Mouse (Mus musculus) forebrain, embryonic 14.5 days (tissue): ENCODE data around the gene Pde4d. TPM values are rescaled to one million over a fixed set of nuclear protein-coding genes. Genes with fewer than 3 reads are reported as not detected.

Source experiments
- ATAC-seq: fragments of 200-750 bp; cut with Nextera tagmentation; 2 replicates; pipeline ENCODE4 v1.8.0; 2017; ENCODE audit warnings: mild to moderate bottlenecking, moderate library complexity
- DNase-seq: peaks from one replicate; pipeline ENCODE4 v3.0.0-alpha.2; 2015; ENCODE audit warnings: low spot score
- H3K27ac ChIP-seq: fragments of 300-500 bp; sonication (generic); 2 replicates; pipeline ENCODE4 v1.5.1; 2014; ENCODE audit warnings: low read depth, mild to moderate bottlenecking, control low read depth, low read length, moderate library complexity
- H3K27me3 ChIP-seq: fragments of 300-500 bp; sonication (generic); replicated peaks from 2 replicates; pipeline ENCODE4 v1.6.1; 2014; ENCODE audit warnings: low read length, control low read depth, mixed read lengths; ENCODE audit not compliant: control insufficient read depth, insufficient read depth
- H3K36me3 ChIP-seq: fragments of 300-500 bp; sonication (generic); 2 replicates; pipeline ENCODE4 v1.6.1; 2014; ENCODE audit warnings: low read length, control low read depth; ENCODE audit not compliant: control insufficient read depth, insufficient read depth
- H3K4me1 ChIP-seq: fragments of 300-500 bp; sonication (generic); 2 replicates; pipeline ENCODE4 v1.6.1; 2014; ENCODE audit warnings: antibody characterized with exemption, low read length, control low read depth; ENCODE audit not compliant: control insufficient read depth, insufficient read depth
- H3K4me2 ChIP-seq: fragments of 300-500 bp; sonication (generic); 2 replicates; pipeline ENCODE4 v1.6.1; 2014; ENCODE audit warnings: mild to moderate bottlenecking, control low read depth, low read length
- H3K4me3 ChIP-seq: fragments of 300-500 bp; sonication (generic); 2 replicates; pipeline ENCODE4 v1.5.1; 2014; ENCODE audit warnings: low read depth, low read length, control low read depth
- H3K9ac ChIP-seq: fragments of 300-500 bp; sonication (generic); 2 replicates; pipeline ENCODE4 v1.6.1; 2014; ENCODE audit warnings: mild to moderate bottlenecking, low read length, control low read depth, moderate library complexity
- H3K9me3 ChIP-seq: fragments of 300-500 bp; sonication (generic); replicated peaks from 2 replicates; pipeline ENCODE4 v1.6.1; 2016; ENCODE audit warnings: low read length, control low read depth, mixed read lengths; ENCODE audit not compliant: control insufficient read depth
- WGBS: fragments of 180-500 bp; shearing (Covaris S2); extraction: QIAGEN DNeasy Blood & Tissue Kit; methylation state at CpG from one replicate; pipeline ENCODE4 v1.1.7; 2014; 5-methylcytosine and 5-hydroxymethylcytosine counted together
- polyA plus RNA-seq: library from polyadenylated mRNA; unstranded; fragments of >200 nt; fragmentation: Nextera tagmentation; extraction: Ambion mirVana; gene quantifications from 2 replicates; pipeline ENCODE4 v1.2.1, GENCODE M21; 2014

Gene Pde4d
- polyA plus RNA-seq, 1 experiment from 2014 or later, result 13.7 TPM

DNA sequence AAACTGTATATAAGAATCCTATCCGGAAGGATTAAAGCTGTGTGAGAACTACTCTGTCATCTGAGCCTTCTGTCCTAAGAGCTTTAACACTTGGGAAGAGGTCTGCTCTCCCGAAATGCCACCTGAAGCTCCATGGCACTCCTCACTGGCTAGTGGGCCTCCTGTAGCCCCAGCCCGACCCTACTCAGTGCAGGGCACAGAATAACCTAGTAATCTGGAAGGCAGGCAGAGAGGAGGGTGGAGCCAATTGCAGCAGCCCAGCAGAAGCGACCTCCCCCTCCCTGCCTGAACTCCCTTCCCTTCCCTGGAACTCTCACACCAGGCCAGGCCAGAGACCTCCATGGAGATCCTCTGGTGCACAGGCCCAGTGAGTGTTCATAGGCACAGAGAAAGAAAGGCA, 608.3 kb downstream of the Pde4d start:
- no peak overlapping the region for H3K9ac ChIP-seq
- ATAC-seq (no peak), DNase-seq (no peak)
- H3K4me1 ChIP-seq, result no peaks in the 10 kb centered on the region; the same call in 1 of the 2 replicates
- H3K27me3 ChIP-seq, result no peaks in the 10 kb centered on the region
- 25% methylated on average over 4 of the region's 4 CpGs for WGBS
- H3K27ac ChIP-seq, result no peak overlapping the region
- H3K4me3 ChIP-seq, result no peak overlapping the region
- no peak overlapping the region for H3K4me2 ChIP-seq
- H3K9me3 ChIP-seq, result no peaks in the 10 kb centered on the region
- no peaks in the 10 kb centered on the region for H3K36me3 ChIP-seq

DNA sequence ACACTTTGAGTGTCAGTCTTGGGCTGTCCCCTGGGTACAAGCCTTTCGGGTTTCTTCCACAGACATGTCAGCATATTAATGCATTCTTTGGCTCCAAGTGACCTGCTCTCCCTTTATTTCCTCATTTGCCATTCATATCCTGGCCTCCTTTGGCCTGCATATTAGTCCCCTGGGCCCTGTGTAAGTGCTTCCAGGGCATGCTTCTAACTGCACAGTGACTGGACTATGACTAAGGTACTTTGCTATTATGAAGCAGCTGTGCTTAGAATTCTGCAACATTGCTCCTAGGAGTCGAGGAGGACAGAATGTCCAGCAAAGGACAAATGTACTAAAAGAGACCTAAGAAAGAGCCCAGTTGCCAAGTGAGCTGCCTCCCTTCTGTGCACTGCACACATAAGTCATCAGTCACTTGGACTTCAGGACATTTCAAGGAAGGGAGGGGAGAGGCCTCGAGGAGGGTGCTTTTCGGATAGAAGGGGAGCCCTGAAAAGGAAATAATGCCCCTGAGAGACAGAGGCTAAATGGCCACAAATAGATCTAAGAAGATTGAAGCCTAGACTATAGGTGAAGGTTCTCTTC, 616.9 kb downstream of the Pde4d start:
- WGBS, result 84% methylated on average over 4 of the region's 4 CpGs
- Histone ChIP-seq H3K4me2 (no peak overlapping the region), H3K9ac (no peak overlapping the region), H3K27me3 (no peaks in the 10 kb centered on the region), H3K4me3 (no peak overlapping the region), H3K9me3 (no peaks in the 10 kb centered on the region), H3K4me1 (no peaks in the 10 kb centered on the region), H3K36me3 (no peaks in the 10 kb centered on the region), H3K27ac (no peak overlapping the region)
- ATAC-seq (no peak), DNase-seq (no peak)

- H3K4me1 ChIP-seq, result no peaks in the 10 kb centered on the region
- no peak overlapping the region for H3K9ac ChIP-seq
- no peak overlapping the region for H3K4me3 ChIP-seq
- H3K27me3 ChIP-seq, result no peaks in the 10 kb centered on the region
- no peaks in the 10 kb centered on the region for H3K36me3 ChIP-seq
- H3K9me3 ChIP-seq, result no peaks in the 10 kb centered on the region
- 82% methylated on average over 8 of the region's 8 CpGs for WGBS
- no peak overlapping the region for H3K4me2 ChIP-seq
- ATAC-seq, result no peak
- no peak overlapping the region for H3K27ac ChIP-seq
- no peak for DNase-seq
These were observed 618.8 kb downstream of the Pde4d start for GRCm38 (mm10) chr13:109068258-109069219.

DNA sequence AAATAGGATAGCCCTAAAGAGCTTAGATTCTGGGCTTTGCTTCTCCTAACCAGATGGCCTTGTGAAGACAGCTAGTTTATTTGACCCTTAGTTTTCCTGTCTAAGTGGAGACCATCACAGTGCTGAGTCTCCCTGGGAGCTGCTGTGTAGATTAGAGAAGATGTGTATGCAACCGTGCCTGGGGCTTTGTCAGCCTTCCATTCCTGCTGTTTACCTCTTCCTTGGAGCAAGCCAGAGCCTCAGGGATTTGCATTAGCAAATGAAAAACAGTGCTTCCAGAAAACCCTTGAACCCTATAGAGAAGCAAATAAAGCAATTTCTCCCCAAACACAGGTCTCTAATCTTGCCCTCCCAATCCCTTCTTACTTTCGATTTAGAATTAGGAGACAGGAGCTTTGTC, 623.6 kb downstream of the Pde4d start:
- Histone ChIP-seq H3K27me3 (no peaks in the 10 kb centered on the region), H3K4me3 (no peak overlapping the region), H3K4me2 (no peak overlapping the region), H3K9ac (no peak overlapping the region), H3K4me1 (no peaks in the 10 kb centered on the region), H3K9me3 (no peaks in the 10 kb centered on the region), H3K27ac (no peak overlapping the region), H3K36me3 (no peaks in the 10 kb centered on the region)
- no peak for ATAC-seq
- DNase-seq, result no peak
- 4% methylated on average over 2 of the region's 2 CpGs for WGBS

DNA sequence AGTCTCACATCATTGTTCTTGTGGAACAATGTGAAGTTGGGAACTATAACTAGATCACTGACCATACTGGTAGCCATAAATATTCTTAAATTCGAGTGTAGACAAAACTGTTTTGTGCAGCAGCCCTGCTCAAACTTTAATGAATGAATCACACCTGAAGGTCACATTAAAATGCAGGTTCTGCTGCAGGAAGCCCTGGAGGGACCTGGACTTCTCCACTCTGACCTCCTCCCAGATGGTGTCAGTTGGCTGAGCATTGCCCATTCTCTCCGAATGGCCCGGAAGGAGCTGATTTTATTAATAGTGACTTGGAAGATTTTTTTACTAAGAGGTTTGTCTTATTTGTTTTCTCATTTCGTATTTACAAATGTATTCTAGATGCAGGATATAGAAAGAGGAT, 624.3 kb downstream of the Pde4d start:
- no peak for ATAC-seq
- Histone ChIP-seq H3K27me3 (no peaks in the 10 kb centered on the region), H3K4me3 (no peak overlapping the region), H3K36me3 (no peaks in the 10 kb centered on the region), H3K4me1 (no peaks in the 10 kb centered on the region), H3K4me2 (no peak overlapping the region), H3K9me3 (no peaks in the 10 kb centered on the region), H3K9ac (no peak overlapping the region), H3K27ac (no peak overlapping the region)
- WGBS, result 55% methylated on average over 4 of the region's 4 CpGs
- no peak for DNase-seq

GRCm38 (mm10) chr13:109092654-109093053, 642.9 kb downstream of the Pde4d start:
- no peak overlapping the region for H3K27ac ChIP-seq
- peak; percentile 80; the same call in 1 of the 2 replicates for ATAC-seq
- no peaks in the 10 kb centered on the region for H3K4me1 ChIP-seq
- peak; percentile 59 for DNase-seq
- H3K9me3 ChIP-seq, result no peaks in the 10 kb centered on the region
- no peaks in the 10 kb centered on the region for H3K27me3 ChIP-seq
- no peak overlapping the region for H3K4me3 ChIP-seq
- H3K36me3 ChIP-seq, result no peaks in the 10 kb centered on the region
- WGBS, result 63% methylated on average over 3 of the region's 3 CpGs
- no peak overlapping the region for H3K9ac ChIP-seq
- no peak overlapping the region for H3K4me2 ChIP-seq

- H3K4me3 ChIP-seq, result no peak overlapping the region
- H3K27me3 ChIP-seq, result no peaks in the 10 kb centered on the region
- no peak overlapping the region for H3K27ac ChIP-seq
- no peaks in the 10 kb centered on the region for H3K36me3 ChIP-seq
- no peak for ATAC-seq
- no peak for DNase-seq
- 81% methylated on average over 2 of the region's 2 CpGs for WGBS
- H3K4me2 ChIP-seq, result no peak overlapping the region
- no peaks in the 10 kb centered on the region for H3K4me1 ChIP-seq
- no peaks in the 10 kb centered on the region for H3K9me3 ChIP-seq
- H3K9ac ChIP-seq, result no peak overlapping the region
These were observed 646.9 kb downstream of the Pde4d start for GRCm38 (mm10) chr13:109096654-109097053.

- peak overlapping the region; percentile 74 for H3K9ac ChIP-seq
- ATAC-seq, result peak; percentile 49
- no peak overlapping the region for H3K27ac ChIP-seq
- H3K4me3 ChIP-seq, result peak overlapping the region; percentile 66
- WGBS, result 2% methylated on average over 8 of the region's 8 CpGs
- DNase-seq, result no peak
- peak overlapping the region; percentile 99 for H3K4me2 ChIP-seq
- H3K27me3 ChIP-seq, result no peaks in the 10 kb centered on the region
- H3K9me3 ChIP-seq, result no peaks in the 10 kb centered on the region
- peaks cover 7% of the 10 kb centered on the region; the same call in 1 of the 2 replicates for H3K4me1 ChIP-seq
- H3K36me3 ChIP-seq, result no peaks in the 10 kb centered on the region
These were observed 666.2 kb downstream of the Pde4d start for GRCm38 (mm10) chr13:109116004-109116341.
